Mouse (Mus musculus) testis, adult 2 months (tissue): ENCODE results near the gene Slco3a1.

Experiments
- CTCF ChIP-seq: fragments of 200-500 bp; IDR thresholded peaks from 2 replicates; pipeline ENCODE4 v1.5.1; 2012; ENCODE audit warnings: low read depth, mild to moderate bottlenecking, inconsistent platforms, low read length, moderate library complexity; ENCODE audit not compliant: control insufficient read depth, insufficient read depth, insufficient replicate concordance
- POLR2A ChIP-seq: fragments of 200-500 bp; IDR thresholded peaks from 2 replicates; pipeline ENCODE4 v1.6.1; 2012; ENCODE audit warnings: low read depth, mild to moderate bottlenecking, inconsistent platforms, low read length, moderate library complexity; ENCODE audit not compliant: control insufficient read depth

DNA sequence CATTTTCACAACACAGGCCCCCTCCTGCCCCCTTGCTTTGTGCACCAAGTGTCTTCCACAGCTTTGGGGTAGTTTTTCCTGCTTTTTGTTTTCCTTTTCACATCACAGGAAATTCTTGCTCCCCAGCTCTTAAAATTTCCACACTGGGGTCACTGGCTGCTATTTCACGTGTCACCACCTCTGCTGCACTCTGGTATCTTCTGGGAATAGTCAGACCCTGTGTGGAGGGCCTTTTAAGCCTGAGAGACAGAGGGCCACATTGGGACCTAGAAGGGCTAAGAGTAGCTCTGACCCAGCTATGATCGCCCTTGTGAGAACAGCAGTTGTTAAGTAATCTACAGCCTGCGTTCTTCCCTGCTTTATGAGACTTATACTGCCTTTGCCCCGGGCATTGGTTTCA, 87.7 kb downstream of the Slco3a1 start:
- no peak for TF ChIP-seq CTCF
- TF ChIP-seq POLR2A, result no peak
